Mouse (Mus musculus) CD4-positive, CD25-positive, alpha-beta regulatory T cell, adult 4 months (primary cell): ENCODE measurements around the gene Swt1. TPM values are rescaled to one million over a fixed set of nuclear protein-coding genes. Genes with fewer than 3 reads are reported as not detected.
"Not testable (repeated sequence)": the region's sequence is repeated elsewhere in the genome, so short reads cannot be mapped to it uniquely, and the experiment has no call there.

ENCODE experiments used
- ATAC-seq: one replicate; pipeline ENCODE4 v1.8.0; 2017
- polyA plus RNA-seq, 2 experiments: library from polyadenylated mRNA; unstranded; fragments of 100-300 nt; shearing (Covaris generic); gene quantifications; one replicate each; pipeline ENCODE4 v1.2.1; 2017

Swt1 gene
- polyA plus RNA-seq, result 10 to 100 TPM; 41.5 to 57.0 TPM

- ATAC-seq, result peak; percentile 97
These were observed at the start of gene Swt1, which contains the start of gene Trmt1l for GRCm38 (mm10) chr1:151428263-151429221. Gene Swt1 (minus strand): TSS chr1:151428455. Gene Trmt1l (plus strand): TSS chr1:151428542.

- not testable (repeated sequence) for ATAC-seq
These were observed 44.1 kb upstream of the Swt1 start for GRCm38 (mm10) chr1:151472386-151472785.

GRCm38 (mm10) chr1:151471429-151471828 is 43.2 kb upstream of the Swt1 start:
- no peak for ATAC-seq

GRCm38 (mm10) chr1:151466571-151466970 is 38.3 kb upstream of the Swt1 start:
- no peak for ATAC-seq

GRCm38 (mm10) chr1:151464914-151465313 is 36.7 kb upstream of the Swt1 start:
- ATAC-seq, result no peak

- ATAC-seq, result no peak
These were observed 33.0 kb upstream of the Swt1 start for GRCm38 (mm10) chr1:151461265-151461664.

GRCm38 (mm10) chr1:151457087-151457486 is 28.8 kb upstream of the Swt1 start:
- peak; percentile 91 for ATAC-seq

GRCm38 (mm10) chr1:151451946-151452345 is 23.7 kb upstream of the Swt1 start:
- ATAC-seq, result no peak

GRCm38 (mm10) chr1:151450851-151451250 is 22.6 kb upstream of the Swt1 start:
- no peak for ATAC-seq

GRCm38 (mm10) chr1:151449866-151450265 is 21.6 kb upstream of the Swt1 start:
- ATAC-seq, result no peak

GRCm38 (mm10) chr1:151435431-151435830 is 7.2 kb upstream of the Swt1 start:
- no peak for ATAC-seq

- ATAC-seq, result peak; percentile 8
These were observed 1.1 kb upstream of the Swt1 start for GRCm38 (mm10) chr1:151429316-151429715.

GRCm38 (mm10) chr1:151427888-151428262 is 380 bp downstream of the Swt1 start:
- ATAC-seq, result no peak

GRCm38 (mm10) chr1:151426947-151427600 is 1.2 kb downstream of the Swt1 start:
- no peak for ATAC-seq

GRCm38 (mm10) chr1:151422178-151422577 is 6.1 kb downstream of the Swt1 start:
- ATAC-seq, result no peak

GRCm38 (mm10) chr1:151409827-151410226 is 18.4 kb downstream of the Swt1 start:
- ATAC-seq, result no peak

- ATAC-seq, result no peak
These were observed 38.2 kb downstream of the Swt1 start for GRCm38 (mm10) chr1:151390029-151390428.

- ATAC-seq, result no peak
These were observed 50.9 kb downstream of the Swt1 start for GRCm38 (mm10) chr1:151377353-151377752.

- no peak for ATAC-seq
These were observed 55.4 kb downstream of the Swt1 start for GRCm38 (mm10) chr1:151372823-151373222.

- no peak for ATAC-seq
These were observed 56.7 kb downstream of the Swt1 start for GRCm38 (mm10) chr1:151371543-151371942.

GRCm38 (mm10) chr1:151370573-151370972 is 57.7 kb downstream of the Swt1 start:
- no peak for ATAC-seq

- no peak for ATAC-seq
These were observed 59.8 kb downstream of the Swt1 start for GRCm38 (mm10) chr1:151368444-151368843.

GRCm38 (mm10) chr1:151367721-151368324 is 60.4 kb downstream of the Swt1 start:
- no peak for ATAC-seq
